Mouse (Mus musculus) gonadal fat pad, adult 2 months (tissue): ENCODE data around the gene Krt75. TPM values are rescaled to one million over a fixed set of nuclear protein-coding genes. Genes with fewer than 3 reads are reported as not detected.
"Not testable (repeated sequence)": the region's sequence is repeated elsewhere in the genome, so short reads cannot be mapped to it uniquely, and the experiment has no call there.

ENCODE experiments used
- DNase-seq: peaks from one replicate; pipeline ENCODE4 v3.0.0-alpha.2; 2012; ENCODE audit warnings: low read depth
- polyA plus RNA-seq: library from polyadenylated mRNA; depleted of rRNA; stranded (reverse); fragments of >200 nt; gene quantifications from 2 replicates; pipeline ENCODE4 v1.2.3, GENCODE M21; 2012; rRNA removed

Krt75 gene
- polyA plus RNA-seq, 1 experiment = not detected

GRCm38 (mm10) chr15:101517161-101517560 is 56.5 kb downstream of the Krt75 start, which contains the start of gene Gm49425:
Gene Gm49425, minus strand, starts transcription at chr15:101517261.
- DNase-seq = not testable (repeated sequence)

Other genes starting within 250 kb of the Krt75 start
- gene Krt80, start 203.7 kb downstream of the Krt75 start, polyA plus RNA-seq = 4.2 and 5.1 TPM in 2 replicates
- gene Krt7, start 162.9 kb downstream of the Krt75 start, polyA plus RNA-seq = 20.0 and 23.0 TPM in 2 replicates
- 0.22 TPM in 1 of 2 replicates, not detected in the other for gene Krt87, start 135.1 kb downstream of the Krt75 start, polyA plus RNA-seq
- 0.14 and 0.38 TPM in 2 replicates for gene Krt88, start 126.2 kb downstream of the Krt75 start, polyA plus RNA-seq
- gene Krt81, start 110.2 kb downstream of the Krt75 start, polyA plus RNA-seq = not detected in 2 replicates
- not detected in 2 replicates for gene Krt86, start 100.4 kb downstream of the Krt75 start, polyA plus RNA-seq
- 0.13 TPM in 1 of 2 replicates, not detected in the other for gene Krt83, start 82.4 kb downstream of the Krt75 start, polyA plus RNA-seq
- not detected in 2 replicates for gene Gm49425, start 56.6 kb downstream of the Krt75 start, polyA plus RNA-seq
- not detected in 2 replicates for gene Krt84, start 41.1 kb downstream of the Krt75 start, polyA plus RNA-seq
- not detected in 2 replicates for gene Krt82, start 23.2 kb downstream of the Krt75 start, polyA plus RNA-seq
- gene Krt90, start 11.0 kb downstream of the Krt75 start, polyA plus RNA-seq = not detected in 2 replicates
- gene Gm5414, start 54.3 kb upstream of the Krt75 start, polyA plus RNA-seq = not detected in 2 replicates
- not detected in 2 replicates for gene Gm5478, start 73.5 kb upstream of the Krt75 start, polyA plus RNA-seq
- gene Krt6b, start 106.4 kb upstream of the Krt75 start, polyA plus RNA-seq = not detected in 2 replicates
- not detected in 2 replicates for gene Krt6a, start 120.4 kb upstream of the Krt75 start, polyA plus RNA-seq
- gene Krt5, start 139.0 kb upstream of the Krt75 start, polyA plus RNA-seq = 36.9 and 48.0 TPM in 2 replicates
- 0.07 TPM in 1 of 2 replicates, not detected in the other for gene Krt71, start 169.2 kb upstream of the Krt75 start, polyA plus RNA-seq
- gene Krt72, start 212.6 kb upstream of the Krt75 start, polyA plus RNA-seq = not detected in 2 replicates
- gene Krt73, start 228.4 kb upstream of the Krt75 start, polyA plus RNA-seq = not detected in 2 replicates
- gene Krt2, start 244.3 kb upstream of the Krt75 start, polyA plus RNA-seq = not detected in 2 replicates